Comparison of ENCODE assay signal across 19 mouse cellular contexts in genomic region chr5:128879092-128879491, GRCm38 (mm10).
DNase-seq lines count a peak whose midpoint lies in the region; ATAC-seq and TF ChIP-seq lines count a peak whose summit lies in the region.
"Had no signal": no experiment of that assay in that cellular context is flagged by ENCODE, and none has a peak within 500 bp of the region (broad histone marks: within the 10 kb centered on the region; RNA-seq: fewer than 3 reads in every experiment).

No protein-coding gene starts in this region.

- no peaks in the 10 kb centered on the region for H3K9me3 ChIP-seq in hindbrain, embryonic 11.5 days (ENCODE audit: control insufficient read depth, low read length)
- H3K9me3 ChIP-seq in hindbrain, embryonic 14.5 days (ENCODE audit: control insufficient read depth, low read length), result no peaks in the 10 kb centered on the region
- H3K9me3 ChIP-seq in lung, embryonic 14.5 days (ENCODE audit: low read depth, low read length), result no peaks in the 10 kb centered on the region
- H3K9me3 ChIP-seq in embryonic facial prominence, embryonic 10.5 days, result no peaks in the 10 kb centered on the region
- H3K9me3 ChIP-seq: heart, embryonic 12.5 days; hindbrain, embryonic 10.5 days; liver, embryonic 12.5 days; neural tube, embryonic 15.5 days had no signal

- DNase-seq in hindbrain, embryonic 11.5 days (ENCODE audit: low spot score), result peak; percentile 29
- no peak for DNase-seq in hindbrain, embryonic 14.5 days (ENCODE audit: low spot score)
- DNase-seq in lung, embryonic 14.5 days, result peak; percentile 48
- DNase-seq in lung, postnatal 4 days, result no peak
- DNase-seq in embryonic facial prominence, embryonic 10.5 days (ENCODE audit: low spot score), result peak; percentile 59
- peak; percentile 47 for DNase-seq in testis, postnatal 10 days (ENCODE audit: low spot score)
- DNase-seq in thymus, adult 2 months, result no peak
- DNase-seq in gastrocnemius, adult 18-20 months (ENCODE audit: low spot score), result no peak
- DNase-seq: adrenal gland, postnatal 25 days; B cell, adult 2 months; cerebellum, adult 9-10 months; forebrain, postnatal 0 days; gastrocnemius, postnatal 36 days; thymus, postnatal 14 days had no signal

- H3K9ac ChIP-seq in hindbrain, embryonic 11.5 days (ENCODE audit: low read depth, low read length), result no peak overlapping the region
- H3K9ac ChIP-seq in hindbrain, embryonic 14.5 days, result no peak overlapping the region
- no peak overlapping the region for H3K9ac ChIP-seq in lung, embryonic 14.5 days
- H3K9ac ChIP-seq: forebrain, postnatal 0 days; heart, embryonic 12.5 days; liver, embryonic 12.5 days; neural tube, embryonic 15.5 days had no signal

- H3K27me3 ChIP-seq in hindbrain, embryonic 11.5 days (ENCODE audit: control insufficient read depth, insufficient read depth, low read length), result no peaks in the 10 kb centered on the region
- H3K27me3 ChIP-seq in hindbrain, embryonic 14.5 days (ENCODE audit: control insufficient read depth, insufficient read depth, low read length), result no peaks in the 10 kb centered on the region
- H3K27me3 ChIP-seq in lung, embryonic 14.5 days (ENCODE audit: insufficient read depth, low read length), result no peaks in the 10 kb centered on the region
- peaks cover 16% of the 10 kb centered on the region for H3K27me3 ChIP-seq in embryonic facial prominence, embryonic 10.5 days (replicated peaks; ENCODE audit: low read depth, poor library complexity, severe bottlenecking)
- no peaks in the 10 kb centered on the region for H3K27me3 ChIP-seq in thymus, adult 2 months (ENCODE audit: control insufficient read depth, insufficient read depth, low read length)
- H3K27me3 ChIP-seq: neural tube, embryonic 15.5 days had no signal

- 55% methylated on average over 3 of the region's 3 CpGs for WGBS in hindbrain, embryonic 11.5 days
- 64% methylated on average over 3 of the region's 3 CpGs for WGBS in hindbrain, embryonic 14.5 days
- 33% methylated on average over 3 of the region's 3 CpGs for WGBS in lung, embryonic 14.5 days
- WGBS in embryonic facial prominence, embryonic 10.5 days, result 27% methylated on average over 3 of the region's 3 CpGs
- 47% methylated on average over 3 of the region's 3 CpGs for whole genome bisulfite sequencing in thymus, adult 2 months

- H3K4me1 ChIP-seq in hindbrain, embryonic 11.5 days (replicated peaks; ENCODE audit: control insufficient read depth, insufficient read depth, low read length), result no peaks in the 10 kb centered on the region
- H3K4me1 ChIP-seq in hindbrain, embryonic 14.5 days (replicated peaks; ENCODE audit: control insufficient read depth, insufficient read depth, low read length), result peaks cover 16% of the 10 kb centered on the region; the same call in 1 of the 2 replicates
- H3K4me1 ChIP-seq in lung, embryonic 14.5 days (ENCODE audit: insufficient read depth), result no peaks in the 10 kb centered on the region
- peaks cover 9% of the 10 kb centered on the region for H3K4me1 ChIP-seq in embryonic facial prominence, embryonic 10.5 days
- H3K4me1 ChIP-seq in thymus, adult 2 months (replicated peaks; ENCODE audit: control insufficient read depth, insufficient read depth, low read length), result no peaks in the 10 kb centered on the region
- H3K4me1 ChIP-seq: heart, embryonic 12.5 days; liver, embryonic 12.5 days had no signal

- H3K36me3 ChIP-seq in hindbrain, embryonic 11.5 days (ENCODE audit: control insufficient read depth, insufficient read depth, low read length), result no peaks in the 10 kb centered on the region
- no peaks in the 10 kb centered on the region for H3K36me3 ChIP-seq in hindbrain, embryonic 14.5 days (replicated peaks; ENCODE audit: control insufficient read depth, insufficient read depth)
- H3K36me3 ChIP-seq in lung, embryonic 14.5 days (ENCODE audit: insufficient read depth), result no peaks in the 10 kb centered on the region
- no peaks in the 10 kb centered on the region for H3K36me3 ChIP-seq in embryonic facial prominence, embryonic 10.5 days (replicated peaks)
- no peaks in the 10 kb centered on the region for H3K36me3 ChIP-seq in thymus, adult 2 months (ENCODE audit: control insufficient read depth, insufficient read depth, low read length)
- H3K36me3 ChIP-seq: heart, embryonic 12.5 days; hindbrain, embryonic 10.5 days; liver, embryonic 12.5 days; neural tube, embryonic 15.5 days had no signal

- H3K4me2 ChIP-seq in hindbrain, embryonic 11.5 days (replicated peaks; ENCODE audit: low read depth, low read length), result no peak overlapping the region
- no peak overlapping the region for H3K4me2 ChIP-seq in hindbrain, embryonic 14.5 days (replicated peaks)
- no peak overlapping the region for H3K4me2 ChIP-seq in lung, embryonic 14.5 days
- H3K4me2 ChIP-seq: heart, embryonic 12.5 days; liver, embryonic 12.5 days; neural tube, embryonic 15.5 days had no signal

- no peak for TF ChIP-seq POLR2A in thymus, adult 2 months (IDR thresholded peaks at IDR 0.05; ENCODE audit: control insufficient read depth, extremely low read depth, insufficient read depth, low read length, poor library complexity)

- no peak for ATAC-seq in hindbrain, embryonic 11.5 days (ENCODE audit: low FRiP score)
- ATAC-seq in hindbrain, embryonic 14.5 days (ENCODE audit: low FRiP score), result no peak
- no peak for ATAC-seq in lung, embryonic 14.5 days (ENCODE audit: insufficient read depth)
- ATAC-seq: forebrain, postnatal 0 days; intestine, postnatal 0 days; liver, embryonic 12.5 days had no signal

- H3K27ac ChIP-seq in hindbrain, embryonic 11.5 days (ENCODE audit: low read depth, low read length), result no peak overlapping the region
- H3K27ac ChIP-seq in hindbrain, embryonic 14.5 days, result no peak overlapping the region
- no peak overlapping the region for H3K27ac ChIP-seq in lung, embryonic 14.5 days (ENCODE audit: low read depth)
- H3K27ac ChIP-seq in embryonic facial prominence, embryonic 10.5 days (replicated peaks), result no peak overlapping the region
- no peak overlapping the region for H3K27ac ChIP-seq in thymus, adult 2 months (ENCODE audit: control insufficient read depth, insufficient read depth, low read length)
- H3K27ac ChIP-seq: hindbrain, embryonic 10.5 days; liver, embryonic 12.5 days; neural tube, embryonic 15.5 days had no signal

- no peak overlapping the region for H3K4me3 ChIP-seq in hindbrain, embryonic 11.5 days (ENCODE audit: low read depth, low read length)
- no peak overlapping the region for H3K4me3 ChIP-seq in hindbrain, embryonic 14.5 days (replicated peaks; ENCODE audit: low read length)
- no peak overlapping the region for H3K4me3 ChIP-seq in lung, embryonic 14.5 days (ENCODE audit: low read depth, low read length)
- no peak overlapping the region for H3K4me3 ChIP-seq in embryonic facial prominence, embryonic 10.5 days
- no peak overlapping the region for H3K4me3 ChIP-seq in thymus, adult 2 months (ENCODE audit: control insufficient read depth, insufficient read depth, low read length)
- H3K4me3 ChIP-seq: heart, embryonic 12.5 days; hindbrain, embryonic 10.5 days; liver, embryonic 12.5 days; neural tube, embryonic 15.5 days had no signal

- no peak for TF ChIP-seq CTCF in lung, embryonic 14.5 days (IDR thresholded peaks at IDR 0.05; ENCODE audit: low read depth)
- no peak for TF ChIP-seq CTCF in thymus, adult 2 months (IDR thresholded peaks at IDR 0.05; ENCODE audit: borderline replicate concordance, control insufficient read depth, extremely low read depth, insufficient read depth, low read length, poor library complexity)

Comparison
In these comparisons a context has a peak if more than half of its experiments do, and no peak if none do; other contexts are left out.
1. DNase-seq: peak in hindbrain, embryonic 11.5 days (single experiment), lung, embryonic 14.5 days (single experiment), embryonic facial prominence, embryonic 10.5 days (single experiment) and testis, postnatal 10 days (single experiment); none in hindbrain, embryonic 14.5 days (single experiment), lung, postnatal 4 days (0 of 2), thymus, adult 2 months (single experiment) and gastrocnemius, adult 18-20 months (single experiment).